Mouse (Mus musculus) spleen, adult 2 months (tissue): ENCODE measurements at regions not wholly inside any gene's neighbourhood (a gene's known extent, or its start where the extent isn't known, plus 50 kb on each side); places are given as distances from the start of the nearest gene placed in this dataset.

Source experiments
- CTCF ChIP-seq: fragments of 200-500 bp; IDR thresholded peaks from 2 replicates; pipeline ENCODE4 v1.5.1; 2011; ENCODE audit warnings: mild to moderate bottlenecking, inconsistent platforms; ENCODE audit not compliant: insufficient read depth, insufficient read length, insufficient replicate concordance; ENCODE audit errors: extremely low read depth
- POLR2A ChIP-seq: fragments of 200-500 bp; IDR thresholded peaks from 2 replicates; pipeline ENCODE4 v1.6.1; 2011; ENCODE audit warnings: low read depth, low read length, inconsistent platforms

DNA sequence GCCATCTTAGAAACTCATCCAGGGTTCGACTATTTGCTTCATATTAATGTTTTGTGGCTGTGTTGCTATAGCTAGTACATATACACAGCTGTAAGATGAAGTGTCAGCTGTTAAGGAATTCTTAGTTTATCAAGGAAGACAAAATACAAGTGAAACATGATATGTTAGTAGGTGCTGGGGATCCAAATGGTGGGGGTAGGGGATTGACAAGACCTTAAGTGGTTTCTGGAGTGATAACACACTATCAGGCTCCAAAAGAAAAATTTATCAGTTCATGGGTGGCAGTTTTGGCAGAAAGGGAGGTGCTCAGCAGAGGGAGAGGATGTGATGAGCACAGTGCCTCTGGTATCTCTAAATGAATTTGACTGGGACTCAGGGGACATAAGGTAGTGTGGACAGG, 138.7 kb downstream of the Fam76b start:
- TF ChIP-seq CTCF (no peak), POLR2A (no peak)
